Mouse (Mus musculus) cerebellum, adult 11 months (tissue): ENCODE results near the gene Pycr1.

ENCODE experiments used
- DNase-seq: peaks from one replicate; pipeline ENCODE4 v3.0.0; 2022

The Pycr1 gene

GRCm38 (mm10) chr11:120626785-120627467, 16.6 kb downstream of the Pycr1 start:
- no peak for DNase-seq

GRCm38 (mm10) chr11:120625152-120625775, 18.3 kb downstream of the Pycr1 start, which contains the start of gene Sirt7:
TSS of gene Sirt7 (minus strand) at chr11:120625240.
- DNase-seq: no peak

- DNase-seq: peak; percentile 80
Measured at GRCm38 (mm10) chr11:120624680-120625111, 18.9 kb downstream of the Pycr1 start.

- no peak for DNase-seq
Measured at GRCm38 (mm10) chr11:120623961-120624679, 19.4 kb downstream of the Pycr1 start.

- no peak for DNase-seq
Measured at GRCm38 (mm10) chr11:120622805-120623204, 20.8 kb downstream of the Pycr1 start.

GRCm38 (mm10) chr11:120620195-120620594, 23.4 kb downstream of the Pycr1 start:
- no peak for DNase-seq

GRCm38 (mm10) chr11:120618619-120619535, 24.7 kb downstream of the Pycr1 start:
- DNase-seq: no peak

GRCm38 (mm10) chr11:120617519-120618112, 26.0 kb downstream of the Pycr1 start, which contains the start of gene Pcyt2:
TSS of gene Pcyt2 (minus strand) at chr11:120617936.
- peak; percentile 93 for DNase-seq

GRCm38 (mm10) chr11:120616617-120617294, 26.8 kb downstream of the Pycr1 start:
- no peak for DNase-seq

GRCm38 (mm10) chr11:120615606-120616203, 27.9 kb downstream of the Pycr1 start:
- no peak for DNase-seq

- DNase-seq: no peak
Measured at GRCm38 (mm10) chr11:120615167-120615566, 28.4 kb downstream of the Pycr1 start.

GRCm38 (mm10) chr11:120613976-120614375, 29.6 kb downstream of the Pycr1 start:
- DNase-seq: no peak

- no peak for DNase-seq
Measured at GRCm38 (mm10) chr11:120613481-120613972, 30.0 kb downstream of the Pycr1 start.

GRCm38 (mm10) chr11:120612763-120613162, 30.8 kb downstream of the Pycr1 start:
- peak; percentile 93 for DNase-seq

GRCm38 (mm10) chr11:120610477-120611046, 33.0 kb downstream of the Pycr1 start:
- no peak for DNase-seq

GRCm38 (mm10) chr11:120609250-120609649, 34.3 kb downstream of the Pycr1 start:
- no peak for DNase-seq

- no peak for DNase-seq
Measured at GRCm38 (mm10) chr11:120608241-120609034, 35.1 kb downstream of the Pycr1 start, which contains the start of gene Npb. TSS of gene Npb (plus strand) at chr11:120608477.

- no peak for DNase-seq
Measured at GRCm38 (mm10) chr11:120606764-120607163, 36.8 kb downstream of the Pycr1 start.

GRCm38 (mm10) chr11:120605667-120606066, 37.9 kb downstream of the Pycr1 start:
- no peak for DNase-seq

- no peak for DNase-seq
Measured at GRCm38 (mm10) chr11:120603545-120603944, 40.0 kb downstream of the Pycr1 start.
